Mouse (Mus musculus): ENCODE results near the gene Gm48552. TPM values are rescaled to one million over a fixed set of nuclear protein-coding genes. Genes with fewer than 3 reads are reported as not detected.

Gm48552 gene
- total RNA-seq, 2 experiments from 2014 or later = 2.8 to 5.4 TPM

GRCm38 (mm10) chr10:81358841-81359240 lies 30.0 kb upstream of the Gm48552 start:
- DNase-seq (ENCODE audit: low spot score in 2 of 2) = no peak

GRCm38 (mm10) chr10:81360721-81361120 lies 28.1 kb upstream of the Gm48552 start:
- no peak for DNase-seq (ENCODE audit: low spot score in 2 of 2)

- DNase-seq (ENCODE audit: low spot score in 2 of 2) = no peak
Observed at GRCm38 (mm10) chr10:81362336-81362949, 26.4 kb upstream of the Gm48552 start.

- DNase-seq (ENCODE audit: low spot score in 2 of 2) = no peak
Observed at GRCm38 (mm10) chr10:81363436-81364346, 25.1 kb upstream of the Gm48552 start.

- no peak for DNase-seq (ENCODE audit: low spot score in 2 of 2)
Observed at GRCm38 (mm10) chr10:81364666-81365065, 24.1 kb upstream of the Gm48552 start.

GRCm38 (mm10) chr10:81365073-81365472 lies 23.7 kb upstream of the Gm48552 start:
- DNase-seq (ENCODE audit: low spot score in 2 of 2) = no peak

- no peak for DNase-seq (ENCODE audit: low spot score in 2 of 2)
Observed at GRCm38 (mm10) chr10:81365672-81366476, 22.9 kb upstream of the Gm48552 start, which contains the start of gene 4930404N11Rik. Gene 4930404N11Rik (minus strand): TSS chr10:81365816.

GRCm38 (mm10) chr10:81366477-81367206 lies 22.2 kb upstream of the Gm48552 start:
- no peak for DNase-seq (ENCODE audit: low spot score in 2 of 2)

GRCm38 (mm10) chr10:81367207-81367495 lies 21.7 kb upstream of the Gm48552 start:
- no peak for DNase-seq (ENCODE audit: low spot score in 2 of 2)

- DNase-seq (ENCODE audit: low spot score in 2 of 2) = no peak
Observed at GRCm38 (mm10) chr10:81375322-81375721, 13.5 kb upstream of the Gm48552 start.

- DNase-seq (ENCODE audit: low spot score in 2 of 2) = no peak
Observed at GRCm38 (mm10) chr10:81376561-81377361, 12.0 kb upstream of the Gm48552 start.

- no peak for DNase-seq (ENCODE audit: low spot score in 2 of 2)
Observed at GRCm38 (mm10) chr10:81377362-81377664, 11.5 kb upstream of the Gm48552 start.

GRCm38 (mm10) chr10:81377793-81378552 lies 10.8 kb upstream of the Gm48552 start, which contains the start of gene Fzr1:
Gene Fzr1 (minus strand): TSS chr10:81378516.
- DNase-seq (ENCODE audit: low spot score in 2 of 2) = no peak

GRCm38 (mm10) chr10:81378553-81379182 lies 10.1 kb upstream of the Gm48552 start:
- peak; percentile 100 for DNase-seq (ENCODE audit: low spot score in 2 of 2)

GRCm38 (mm10) chr10:81379183-81379553 lies 9.6 kb upstream of the Gm48552 start:
- no peak for DNase-seq (ENCODE audit: low spot score in 2 of 2)

- no peak for DNase-seq (ENCODE audit: low spot score in 2 of 2)
Observed at GRCm38 (mm10) chr10:81379809-81380378, 8.9 kb upstream of the Gm48552 start.

GRCm38 (mm10) chr10:81382039-81382438 lies 6.8 kb upstream of the Gm48552 start:
- no peak for DNase-seq (ENCODE audit: low spot score in 2 of 2)

- peak; percentile 98 to 99 for DNase-seq (ENCODE audit: low spot score in 2 of 2)
Observed at GRCm38 (mm10) chr10:81383802-81384604, 4.8 kb upstream of the Gm48552 start, which contains the start of the genes Dohh and Gm48551. Gene Dohh (plus strand): TSS chr10:81384428. Gene Gm48551 (plus strand): TSS chr10:81384466.
